Mouse (Mus musculus): ENCODE measurements at regions not wholly inside any gene's neighbourhood (a gene's known extent, or its start where the extent isn't known, plus 50 kb on each side); places are given as distances from the start of the nearest gene placed in this dataset.
"Not testable (repeated sequence)": the region's sequence is repeated elsewhere in the genome, so short reads cannot be mapped to it uniquely, and the experiment has no call there.

DNA sequence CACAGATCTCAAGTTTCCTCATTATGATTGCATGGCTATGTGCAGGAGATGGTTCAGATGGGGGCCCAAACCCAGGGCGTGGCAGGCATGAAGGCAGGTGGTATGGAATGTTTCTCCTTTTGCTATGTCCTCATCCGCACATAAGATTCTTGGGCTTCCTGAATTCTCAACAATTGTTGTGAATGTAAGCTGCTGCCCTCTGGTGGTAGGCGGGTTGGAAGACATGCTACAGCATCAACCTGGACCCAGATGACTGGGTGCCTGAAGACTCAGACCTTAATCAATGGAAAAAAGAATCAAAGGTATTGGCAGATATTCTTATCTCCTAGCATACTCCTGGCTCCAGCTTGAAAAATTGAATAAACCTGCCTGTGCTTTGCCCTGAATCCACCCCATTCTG, 211.3 kb upstream of the Gm4985 start:
- not testable (repeated sequence) for DNase-seq

DNA sequence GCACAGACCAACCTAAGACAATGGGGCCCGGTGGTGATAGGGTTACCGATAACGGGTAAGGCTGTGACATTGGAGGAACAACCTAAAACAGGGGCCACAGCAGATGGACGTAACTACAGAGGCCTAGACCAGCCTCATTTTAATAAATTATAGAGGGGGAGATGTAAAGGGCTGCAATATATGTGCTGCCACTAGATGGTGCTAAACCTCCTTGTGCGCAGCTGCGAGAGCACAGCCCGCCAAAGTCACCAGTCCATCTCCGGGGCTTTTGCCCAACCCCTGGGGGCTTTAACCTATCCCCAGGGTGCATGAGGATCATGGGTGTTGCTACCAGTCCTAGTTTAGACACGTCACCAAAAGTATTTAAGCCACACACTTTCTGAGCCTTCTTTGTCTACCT, 202.9 kb upstream of the Gm4985 start:
- peak in 1 of 2 experiments; percentile 3 for DNase-seq

DNA sequence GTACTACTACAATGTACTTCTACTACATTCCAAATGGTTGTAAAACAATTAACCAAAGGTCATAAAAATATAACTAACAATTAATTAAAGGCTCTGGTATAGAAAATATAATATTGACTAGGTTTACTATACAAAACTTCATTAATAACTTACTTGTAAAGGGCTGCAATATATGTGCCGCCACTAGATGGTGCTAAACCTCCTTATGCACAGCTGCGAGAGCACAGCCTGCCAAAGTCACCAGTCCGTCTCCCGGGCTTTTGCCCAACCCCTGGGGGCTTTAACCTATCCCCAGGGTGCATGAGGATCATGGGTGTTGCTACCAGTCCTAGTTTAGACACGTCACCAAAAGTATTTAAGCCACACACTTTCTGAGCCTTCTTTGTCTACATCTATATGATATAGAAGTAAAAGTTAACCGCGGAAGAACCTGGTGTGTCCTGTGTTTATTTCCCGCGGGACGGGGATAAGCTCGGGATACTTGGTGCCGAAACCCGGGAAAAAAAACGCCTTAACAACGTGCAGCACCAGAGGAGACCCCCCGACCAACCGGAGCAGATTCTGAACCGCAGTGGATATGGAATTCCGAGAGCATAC, 194.6 kb upstream of the Gm4985 start:
- DNase-seq = not testable (repeated sequence)
